Mouse (Mus musculus) lung, postnatal 0 days (tissue): ENCODE data around the gene Lrrc51.

ENCODE experiments used
- CTCF ChIP-seq: IDR thresholded peaks from 2 replicates; pipeline ENCODE4 v1.5.1; 2016; ENCODE audit warnings: antibody characterized with exemption, mild to moderate bottlenecking
- EP300 ChIP-seq: IDR thresholded peaks from 2 replicates; pipeline ENCODE4 v1.6.1; 2016; ENCODE audit warnings: antibody characterized with exemption, mild to moderate bottlenecking, control low read depth

DNA sequence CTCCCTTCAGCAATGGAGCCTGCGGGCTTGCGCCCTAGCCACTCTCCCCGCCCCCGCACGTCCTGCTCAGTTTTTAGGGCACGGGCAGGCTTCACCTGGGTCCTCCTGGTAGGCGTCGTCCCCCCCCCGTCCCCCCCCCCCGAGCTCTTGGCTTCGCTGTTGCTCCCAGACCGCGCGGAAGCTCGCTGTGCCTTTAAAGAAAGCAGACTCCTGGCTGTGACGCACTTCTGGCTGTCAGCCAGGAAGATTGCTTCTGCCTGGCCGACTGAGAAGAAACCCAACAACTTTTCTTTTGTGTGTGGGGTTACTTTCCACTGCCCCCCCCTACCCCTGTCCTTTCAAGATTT, 36.7 kb upstream of the Lrrc51 start:
- TF ChIP-seq EP300 (no peak), CTCF (no peak)
